Mouse (Mus musculus): Measurements from ENCODE around the gene Phospho2. TPM values are rescaled to one million over a fixed set of nuclear protein-coding genes. Genes with fewer than 3 reads are reported as not detected.

Phospho2 gene
- polyA plus RNA-seq, 1 experiment from 2014 or later = 13.0 TPM

Other genes with a start within 250 kb of the Phospho2 start
- 0.06 and 0.09 TPM in 2 replicates for gene Lrp2, start 203.6 kb upstream of the Phospho2 start, polyA plus RNA-seq (2015; fragmentation: Nextera tagmentation; extraction: Ambion mirVana)
- gene Bbs5, start 142.5 kb upstream of the Phospho2 start, polyA plus RNA-seq (2015; fragmentation: Nextera tagmentation; extraction: Ambion mirVana) = 4.7 and 6.4 TPM in 2 replicates
- gene Klhl41, start 119.5 kb upstream of the Phospho2 start, polyA plus RNA-seq (2015; fragmentation: Nextera tagmentation; extraction: Ambion mirVana) = 0.42 and 0.43 TPM in 2 replicates
- 4.1 and 6.0 TPM in 2 replicates for gene Fastkd1, start 76.1 kb upstream of the Phospho2 start, polyA plus RNA-seq (2015; fragmentation: Nextera tagmentation; extraction: Ambion mirVana)
- 79.7 and 100 TPM in 2 replicates for gene Ppig, start 67.1 kb upstream of the Phospho2 start, polyA plus RNA-seq (2015; fragmentation: Nextera tagmentation; extraction: Ambion mirVana)
- 0.21 and 0.28 TPM in 2 replicates for gene Ccdc173, start within 50 bp of the Phospho2 start, polyA plus RNA-seq (2015; fragmentation: Nextera tagmentation; extraction: Ambion mirVana)
- 20.2 and 24.7 TPM in 2 replicates for gene Klhl23, start 32.3 kb downstream of the Phospho2 start, polyA plus RNA-seq (2015; fragmentation: Nextera tagmentation; extraction: Ambion mirVana)
- 204 and 266 TPM in 2 replicates for gene Ssb, start 71.9 kb downstream of the Phospho2 start, polyA plus RNA-seq (2015; fragmentation: Nextera tagmentation; extraction: Ambion mirVana)
- gene Mettl5, start 96.0 kb downstream of the Phospho2 start, polyA plus RNA-seq (2015; fragmentation: Nextera tagmentation; extraction: Ambion mirVana) = 40.8 and 42.1 TPM in 2 replicates
- 5.1 and 6.0 TPM in 2 replicates for gene Ubr3, start 107.6 kb downstream of the Phospho2 start, polyA plus RNA-seq (2015; fragmentation: Nextera tagmentation; extraction: Ambion mirVana)
- gene Myo3b, start 249.5 kb downstream of the Phospho2 start, polyA plus RNA-seq (2015; fragmentation: Nextera tagmentation; extraction: Ambion mirVana) = not detected in 2 replicates

Measured in liver, embryonic 13.5 days (tissue).